Mouse (Mus musculus) layer of hippocampus, adult 18-20 months (tissue): Measurements from ENCODE around the gene Crabp1. TPM values are rescaled to one million over a fixed set of nuclear protein-coding genes. Genes with fewer than 3 reads are reported as not detected.

Source experiments
- DNase-seq, 2 experiments: peaks; one replicate each; pipeline ENCODE4 v3.0.0; 2022; ENCODE audit warnings: low spot score in 2 of 2
- long read RNA-seq: library from polyadenylated mRNA; stranded (forward); transcript quantifications from one replicate; pipeline ENCODE4 v2.0.0, GENCODE M21; 2021
- total RNA-seq, 2 experiments: library from RNA; stranded (reverse); gene quantifications; 2 replicates each; pipeline ENCODE4 v1.2.3; 2021

Crabp1 gene
- 1 to 10 TPM in 1 of 2 experiments, not detected in 1; 1.2 TPM for total RNA-seq
- long read RNA-seq, result 0 reads

- DNase-seq, result no peak
Observed at GRCm38 (mm10) chr9:54764561-54765217, at the start of gene Crabp1. TSS of gene Crabp1 (plus strand) at chr9:54764748.

GRCm38 (mm10) chr9:54715776-54716175 is 48.8 kb upstream of the Crabp1 start:
- DNase-seq, result no peak

- no peak for DNase-seq
Observed at GRCm38 (mm10) chr9:54717527-54717926, 47.0 kb upstream of the Crabp1 start.

GRCm38 (mm10) chr9:54722156-54722555 is 42.4 kb upstream of the Crabp1 start:
- DNase-seq, result peak; percentile 54 to 74

GRCm38 (mm10) chr9:54722596-54722995 is 42.0 kb upstream of the Crabp1 start:
- no peak for DNase-seq

- DNase-seq, result peak in 1 of 2 experiments; percentile 51
Observed at GRCm38 (mm10) chr9:54726315-54726714, 38.2 kb upstream of the Crabp1 start.

- no peak for DNase-seq
Observed at GRCm38 (mm10) chr9:54732122-54732521, 32.4 kb upstream of the Crabp1 start.

- DNase-seq, result peak; percentile 97 to 98
Observed at GRCm38 (mm10) chr9:54733921-54734638, 30.5 kb upstream of the Crabp1 start, which contains the start of gene Wdr61. TSS of gene Wdr61 (minus strand) at chr9:54734519.

GRCm38 (mm10) chr9:54734639-54735252 is 29.8 kb upstream of the Crabp1 start:
- no peak for DNase-seq

GRCm38 (mm10) chr9:54736284-54736701 is 28.3 kb upstream of the Crabp1 start:
- DNase-seq, result peak in 1 of 2 experiments; percentile 55

- peak; percentile 57 to 72 for DNase-seq
Observed at GRCm38 (mm10) chr9:54738376-54738775, 26.2 kb upstream of the Crabp1 start.

- DNase-seq, result no peak
Observed at GRCm38 (mm10) chr9:54743891-54744290, 20.7 kb upstream of the Crabp1 start.

- no peak for DNase-seq
Observed at GRCm38 (mm10) chr9:54745740-54746370, 18.7 kb upstream of the Crabp1 start.

- DNase-seq, result no peak
Observed at GRCm38 (mm10) chr9:54750215-54750981, 14.2 kb upstream of the Crabp1 start.

GRCm38 (mm10) chr9:54751684-54752083 is 12.9 kb upstream of the Crabp1 start:
- no peak for DNase-seq

- DNase-seq, result no peak
Observed at GRCm38 (mm10) chr9:54752201-54752943, 12.2 kb upstream of the Crabp1 start.

- DNase-seq, result no peak
Observed at GRCm38 (mm10) chr9:54752944-54753295, 11.6 kb upstream of the Crabp1 start.

- DNase-seq, result no peak
Observed at GRCm38 (mm10) chr9:54759592-54759991, 5.0 kb upstream of the Crabp1 start.

GRCm38 (mm10) chr9:54764091-54764490 is 457 bp upstream of the Crabp1 start:
- no peak for DNase-seq
